Mouse (Mus musculus) E14TG2a.4 (cell line): ENCODE data around the gene Fdx1l.
"Not testable (repeated sequence)": the region's sequence is repeated elsewhere in the genome, so short reads cannot be mapped to it uniquely, and the experiment has no call there.

Experiments used
- CTCF ChIP-seq: conservative IDR thresholded peaks from 2 replicates; pipeline ENCODE4 v1.5.1; 2014; ENCODE audit warnings: low read length
- NANOG ChIP-seq: IDR thresholded peaks from 2 replicates; pipeline ENCODE4 v1.6.1; 2014; ENCODE audit warnings: borderline replicate concordance, low read length, mixed read lengths
- POU5F1 ChIP-seq: IDR thresholded peaks from 2 replicates; pipeline ENCODE4 v1.6.1; 2014; ENCODE audit warnings: low read length, borderline replicate concordance

DNA sequence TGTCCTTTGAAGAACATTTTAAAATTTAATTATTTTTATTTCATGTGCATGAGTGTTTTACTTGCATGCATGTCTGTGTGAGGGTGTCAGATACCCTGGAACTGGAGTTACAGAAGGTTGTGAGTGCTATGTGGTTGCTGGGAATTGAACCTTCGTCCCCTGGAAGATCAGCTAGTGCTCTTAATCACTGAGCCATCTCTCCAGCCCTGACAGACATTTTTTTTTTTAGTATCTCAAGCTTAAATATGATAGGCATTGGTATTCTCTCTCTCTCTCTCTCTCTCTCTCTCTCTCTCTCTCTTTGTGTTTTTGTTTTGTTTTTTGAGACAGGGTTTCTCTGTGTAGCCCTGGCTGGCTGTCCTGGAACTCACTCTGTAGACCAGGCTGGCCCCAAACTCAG, 28.6 kb downstream of the Fdx1l start:
- TF ChIP-seq CTCF, NANOG, POU5F1: not testable (repeated sequence)
